Mouse (Mus musculus): Measurements from ENCODE around the gene Adamts4.

DNA sequence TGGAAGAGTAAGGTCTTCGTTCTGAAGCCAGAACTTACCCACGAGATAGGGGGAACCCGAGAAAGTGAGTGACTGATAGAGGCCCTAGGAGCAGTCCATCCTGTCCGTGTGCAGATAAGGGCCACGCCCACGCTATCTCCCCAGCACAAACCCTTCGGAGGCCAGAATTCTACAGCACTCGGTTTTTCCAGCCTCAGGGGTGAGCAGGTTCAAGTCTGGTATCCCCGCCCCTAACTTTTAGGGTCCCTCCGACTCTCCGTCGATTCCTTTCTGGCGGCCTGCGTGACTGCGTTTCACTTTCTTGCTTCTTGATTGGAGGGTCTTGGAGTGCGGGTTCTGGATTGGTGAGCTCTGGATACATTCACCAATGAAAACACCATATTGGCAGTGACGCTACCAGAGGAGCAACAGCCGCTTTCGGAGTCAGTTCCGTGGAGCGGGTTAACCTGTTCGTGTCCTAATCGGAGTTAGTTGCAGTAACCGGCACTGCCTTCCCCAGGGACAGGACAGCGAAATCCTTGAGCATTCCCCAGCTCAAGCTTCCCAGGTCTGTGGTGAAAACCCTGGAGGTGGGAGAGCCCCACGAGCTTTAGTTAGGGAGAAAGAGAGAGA, 30.8 kb downstream of the Adamts4 start, which contains the start of gene Ppox:
- TF ChIP-seq CTCF (IDR thresholded peaks at IDR 0.05; ENCODE audit: borderline replicate concordance, insufficient read depth, low read depth, low read length), result no peak
- peak; percentile 9; the same call in 1 of the 2 replicates for TF ChIP-seq POLR2A (IDR thresholded peaks at IDR 0.05; ENCODE audit: borderline replicate concordance, insufficient read depth, low read length)

Measured in cerebellum, adult 2 months (tissue).